Mouse (Mus musculus) heart, postnatal 10 days (tissue): ENCODE data around the gene Grin2c. TPM values are rescaled to one million over a fixed set of nuclear protein-coding genes. Genes with fewer than 3 reads are reported as not detected.

ENCODE experiments used
- DNase-seq, 2 experiments: peaks; one replicate each; pipeline ENCODE4 v3.0.0; 2021
- intact Hi-C: fragments of 180-260 bp; cut with DNase I; formaldehyde crosslinking; loops from one replicate; pipeline ENCODE4 v1.15.1; 2025
- total RNA-seq, 2 experiments: library from RNA; stranded (reverse); gene quantifications; 2 replicates each; pipeline ENCODE4 v1.2.3; 2021

Gene Grin2c
- total RNA-seq, 2 experiments from 2014 or later: not detected

- no peak for DNase-seq
- intact Hi-C loops: no loop called here
Observed at GRCm38 (mm10) chr11:115266400-115266778, 654 bp downstream of the Grin2c start.

GRCm38 (mm10) chr11:115265771-115266399 is 1.2 kb downstream of the Grin2c start:
- intact Hi-C loops: no loop called here

GRCm38 (mm10) chr11:115264862-115265668 is 2.0 kb downstream of the Grin2c start:
- DNase-seq: no peak
- intact Hi-C loops: loop anchor here (1.0 kb wide), 1 partner anchor 62 kb away; no protein-coding TSS in a partner anchor

More at GRCm38 (mm10) chr11:115265771-115266399, 1.2 kb downstream of the Grin2c start:
- DNase-seq: no peak

GRCm38 (mm10) chr11:115264136-115264861 is 2.7 kb downstream of the Grin2c start:
- intact Hi-C loops: loop anchor here (1.0 kb wide), 1 partner anchor 61 kb away; no protein-coding TSS in a partner anchor
- no peak for DNase-seq

GRCm38 (mm10) chr11:115262954-115263353 is 4.1 kb downstream of the Grin2c start:
- intact Hi-C loops: no loop called here

GRCm38 (mm10) chr11:115259134-115259533 is 7.9 kb downstream of the Grin2c start:
- intact Hi-C loops: no loop called here

More at GRCm38 (mm10) chr11:115262954-115263353, 4.1 kb downstream of the Grin2c start:
- no peak for DNase-seq

GRCm38 (mm10) chr11:115257775-115258510 is 9.1 kb downstream of the Grin2c start:
- DNase-seq: no peak
- intact Hi-C loops: no loop called here

More at GRCm38 (mm10) chr11:115259134-115259533, 7.9 kb downstream of the Grin2c start:
- DNase-seq: no peak

GRCm38 (mm10) chr11:115251258-115251657 is 15.8 kb downstream of the Grin2c start:
- intact Hi-C loops: no loop called here

GRCm38 (mm10) chr11:115250405-115251090 is 16.5 kb downstream of the Grin2c start:
- DNase-seq: no peak
- intact Hi-C loops: no loop called here

More at GRCm38 (mm10) chr11:115251258-115251657, 15.8 kb downstream of the Grin2c start:
- DNase-seq: no peak

GRCm38 (mm10) chr11:115249721-115250404 is 17.2 kb downstream of the Grin2c start:
- peak in 1 of 2 experiments; percentile 45 for DNase-seq
- intact Hi-C loops: no loop called here

- DNase-seq: no peak
- intact Hi-C loops: no loop called here
Observed at GRCm38 (mm10) chr11:115247945-115248344, 19.1 kb downstream of the Grin2c start.

GRCm38 (mm10) chr11:115247240-115247639 is 19.8 kb downstream of the Grin2c start:
- intact Hi-C loops: no loop called here
- DNase-seq: no peak

GRCm38 (mm10) chr11:115246386-115246785 is 20.7 kb downstream of the Grin2c start:
- intact Hi-C loops: no loop called here
- no peak for DNase-seq

- DNase-seq: no peak
- intact Hi-C loops: no loop called here
Observed at GRCm38 (mm10) chr11:115244840-115245239, 22.2 kb downstream of the Grin2c start.

- intact Hi-C loops: no loop called here
- no peak for DNase-seq
Observed at GRCm38 (mm10) chr11:115243783-115244182, 23.3 kb downstream of the Grin2c start.

GRCm38 (mm10) chr11:115242746-115243145 is 24.3 kb downstream of the Grin2c start:
- no peak for DNase-seq
- intact Hi-C loops: no loop called here

- no peak for DNase-seq
- intact Hi-C loops: no loop called here
Observed at GRCm38 (mm10) chr11:115241402-115241801, 25.6 kb downstream of the Grin2c start.

- intact Hi-C loops: no loop called here
- DNase-seq: no peak
Observed at GRCm38 (mm10) chr11:115236570-115236969, 30.5 kb downstream of the Grin2c start.
